Mouse (Mus musculus): ENCODE measurements at regions not wholly inside any gene's neighbourhood (a gene's known extent, or its start where the extent isn't known, plus 50 kb on each side); places are given as distances from the start of the nearest gene placed in this dataset.
A peak's percentile ranks its signal among the peaks of the same experiment; 100 is the strongest.

- DNase-seq (ENCODE audit: low spot score in 2 of 2) = no peak
These were observed 97.0 kb upstream of the Myo10 start for GRCm38 (mm10) chr15:25525337-25525736.

GRCm38 (mm10) chr15:25536451-25537334 is 85.6 kb upstream of the Myo10 start:
- DNase-seq (ENCODE audit: low spot score in 2 of 2) = peak; percentile 21 to 40

GRCm38 (mm10) chr15:25539344-25540176 is 82.8 kb upstream of the Myo10 start:
- peak in 1 of 2 experiments; percentile 15 for DNase-seq (ENCODE audit: low spot score in 2 of 2)

GRCm38 (mm10) chr15:25542382-25542781 is 79.9 kb upstream of the Myo10 start:
- DNase-seq (ENCODE audit: low spot score in 2 of 2) = no peak

- DNase-seq (ENCODE audit: low spot score in 2 of 2) = no peak
These were observed 76.1 kb upstream of the Myo10 start for GRCm38 (mm10) chr15:25546185-25546584.

- DNase-seq (ENCODE audit: low spot score in 2 of 2) = no peak
These were observed 71.9 kb upstream of the Myo10 start for GRCm38 (mm10) chr15:25550269-25551054.

- DNase-seq (ENCODE audit: low spot score in 2 of 2) = no peak
These were observed 67.4 kb upstream of the Myo10 start for GRCm38 (mm10) chr15:25554945-25555344.

GRCm38 (mm10) chr15:25555852-25556251 is 66.5 kb upstream of the Myo10 start:
- no peak for DNase-seq (ENCODE audit: low spot score in 2 of 2)

GRCm38 (mm10) chr15:25557566-25557965 is 64.8 kb upstream of the Myo10 start:
- DNase-seq (ENCODE audit: low spot score in 2 of 2) = no peak

GRCm38 (mm10) chr15:25558240-25558639 is 64.1 kb upstream of the Myo10 start:
- no peak for DNase-seq (ENCODE audit: low spot score in 2 of 2)

- DNase-seq (ENCODE audit: low spot score in 2 of 2) = no peak
These were observed 58.7 kb upstream of the Myo10 start for GRCm38 (mm10) chr15:25563641-25564040.

- no peak for DNase-seq (ENCODE audit: low spot score in 2 of 2)
These were observed 49.8 kb upstream of the Myo10 start for GRCm38 (mm10) chr15:25572495-25572894.

All from gastrocnemius, postnatal 4 days (tissue).